Mouse (Mus musculus): ENCODE measurements around the gene Brms1. TPM values are rescaled to one million over a fixed set of nuclear protein-coding genes. Genes with fewer than 3 reads are reported as not detected.
"Not testable (repeated sequence)": the region's sequence is repeated elsewhere in the genome, so short reads cannot be mapped to it uniquely, and the experiment has no call there.

Gene Brms1
- 10 to 100 TPM; 18.3 to 19.6 TPM for total RNA-seq (2021)
- long read RNA-seq, experiment 1, transcript Brms1-201 (10 exons, 1,388 nt) = major isoform, 15 of 19 reads
- long read RNA-seq, experiment 1, partial matches to known transcripts = 0 of 19 reads
- long read RNA-seq, experiment 1, other reads (novel, unspliced or antisense) = 4 of 19 reads
- long read RNA-seq, experiment 2, transcript Brms1-201 (10 exons, 1,388 nt) = major isoform, 20 of 20 reads
- long read RNA-seq, experiment 2, partial matches to known transcripts = 0 of 20 reads
- long read RNA-seq, experiment 2, other reads (novel, unspliced or antisense) = 0 of 20 reads

DNA sequence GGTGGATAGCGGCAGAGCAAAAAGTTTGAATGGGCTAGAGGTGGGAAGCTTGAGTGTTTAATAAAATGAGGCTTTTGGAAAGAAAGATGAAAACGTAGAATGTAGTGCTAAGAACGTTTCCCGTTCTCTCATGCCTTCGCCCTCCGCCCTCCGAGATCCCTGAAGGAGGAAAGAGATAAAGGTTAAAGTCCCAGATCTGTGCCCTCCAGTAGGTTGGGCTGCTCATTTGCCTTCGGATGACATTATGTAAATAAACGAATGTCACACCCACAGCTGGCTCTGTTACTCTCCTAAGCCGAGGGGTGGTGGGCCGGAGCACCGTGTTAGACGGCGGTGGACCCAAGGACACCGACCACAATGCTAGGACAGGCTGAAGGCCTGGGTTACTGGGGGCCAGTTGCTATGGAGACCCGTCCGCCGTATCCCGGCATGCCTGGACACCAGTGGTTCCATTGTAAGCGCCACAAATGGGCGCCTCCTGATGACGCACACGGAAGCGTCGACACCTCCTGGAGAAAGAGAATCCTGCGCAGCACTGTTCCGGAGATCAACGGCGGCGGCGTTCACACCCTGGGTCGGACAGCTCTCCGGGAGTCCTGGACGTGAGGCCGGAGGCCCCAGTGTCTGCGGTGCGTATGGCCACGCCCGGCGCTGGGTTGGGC is at the start of gene Brms1:
TSS of gene Brms1 (plus strand) at position 493 of the 662 bp plus-strand sequence.
- peak; percentile 77 to 90 for DNase-seq (ENCODE audit: low spot score in 2 of 2)

DNA sequence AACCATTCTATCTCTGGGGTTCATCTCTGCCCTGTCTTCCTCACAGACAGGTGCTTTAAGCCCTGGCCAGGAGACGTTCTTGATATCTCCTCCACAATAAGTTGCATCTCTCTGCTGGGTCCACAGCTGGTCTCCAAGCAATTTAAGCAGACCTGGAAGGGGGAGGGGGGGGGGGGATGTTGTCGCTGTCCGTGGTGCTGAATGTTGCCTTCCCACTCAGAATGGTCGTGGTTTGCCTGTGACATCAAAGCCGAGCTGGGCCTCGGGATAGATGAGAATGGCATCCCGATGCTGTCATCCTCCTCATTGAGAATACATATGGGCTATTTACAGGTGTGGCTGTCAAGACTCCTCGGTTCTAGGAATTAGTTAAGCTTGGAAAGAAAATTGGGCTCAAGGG is 48.8 kb upstream of the Brms1 start:
- DNase-seq (ENCODE audit: low spot score in 2 of 2) = no peak

DNA sequence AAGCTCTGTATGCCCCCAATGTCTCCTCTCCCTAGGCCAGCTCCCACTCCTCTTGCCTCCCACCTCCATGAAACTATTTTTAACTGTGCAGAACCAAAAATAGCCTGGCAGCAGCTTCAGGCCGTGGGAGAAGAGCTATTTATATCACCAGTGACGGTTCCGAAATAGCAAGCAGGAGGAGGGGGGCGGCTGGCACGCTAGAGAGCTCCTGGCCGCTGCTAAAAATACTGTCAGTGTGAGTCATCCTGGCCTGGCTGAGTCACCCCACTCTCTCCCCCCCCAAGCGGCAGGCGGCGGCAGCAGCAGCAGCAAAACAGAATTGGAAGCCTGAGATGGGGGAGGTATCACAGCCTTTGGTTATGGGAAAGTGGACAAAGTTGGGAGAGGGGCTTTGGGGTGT is 48.2 kb upstream of the Brms1 start:
- DNase-seq (ENCODE audit: low spot score in 2 of 2) = peak in 1 of 2 experiments; percentile 60

- DNase-seq (ENCODE audit: low spot score in 2 of 2) = no peak
Observed at GRCm38 (mm10) chr19:4994043-4994442, 47.1 kb upstream of the Brms1 start.

DNA sequence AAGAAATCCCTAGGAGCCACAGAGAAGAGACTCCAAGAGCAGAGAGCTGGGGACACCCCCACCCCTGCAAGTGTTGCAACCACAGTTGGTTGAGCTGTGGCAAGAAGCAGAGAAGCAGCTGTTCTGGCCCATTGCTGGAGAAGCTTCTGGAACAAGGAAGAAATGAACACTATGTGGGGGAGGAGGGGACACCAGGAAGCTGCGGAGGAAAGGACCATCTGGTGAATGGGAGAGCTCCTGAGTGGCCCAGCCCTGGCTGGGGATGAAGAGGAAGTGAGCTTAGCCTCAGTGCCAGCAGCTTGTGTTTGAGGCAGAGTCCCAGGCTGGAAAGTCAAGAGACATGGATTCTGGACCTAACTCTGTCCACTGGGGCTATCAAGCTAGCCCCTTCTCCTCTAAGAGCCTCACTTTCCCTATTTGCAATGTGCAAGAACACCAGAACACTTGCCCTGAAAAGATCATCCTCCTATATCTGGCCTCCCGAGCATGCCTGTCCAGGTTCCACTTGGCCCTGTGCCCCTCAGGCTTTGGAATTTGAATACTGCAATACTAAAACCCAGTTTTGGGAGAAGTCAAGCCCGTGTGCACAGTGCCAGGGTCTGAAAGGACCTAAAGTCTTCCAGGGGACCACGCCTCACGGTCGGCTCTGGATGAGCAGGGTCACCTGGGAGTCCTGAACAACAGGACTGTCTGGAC is 41.6 kb upstream of the Brms1 start:
- peak in 1 of 2 experiments; percentile 13 for DNase-seq (ENCODE audit: low spot score in 2 of 2)

- DNase-seq (ENCODE audit: low spot score in 2 of 2) = peak in 1 of 2 experiments; percentile 72
Observed at GRCm38 (mm10) chr19:5001666-5002406, 39.3 kb upstream of the Brms1 start.

- not testable (repeated sequence) for DNase-seq (ENCODE audit: low spot score in 2 of 2)
Observed at GRCm38 (mm10) chr19:5003644-5004043, 37.5 kb upstream of the Brms1 start.

- no peak for DNase-seq (ENCODE audit: low spot score in 2 of 2)
Observed at GRCm38 (mm10) chr19:5004925-5005324, 36.2 kb upstream of the Brms1 start.

- DNase-seq (ENCODE audit: low spot score in 2 of 2) = no peak
Observed at GRCm38 (mm10) chr19:5013138-5013537, 28.0 kb upstream of the Brms1 start.

GRCm38 (mm10) chr19:5014961-5015398 is 26.2 kb upstream of the Brms1 start:
- DNase-seq (ENCODE audit: low spot score in 2 of 2) = no peak

- no peak for DNase-seq (ENCODE audit: low spot score in 2 of 2)
Observed at GRCm38 (mm10) chr19:5016221-5016742, 24.9 kb upstream of the Brms1 start.

GRCm38 (mm10) chr19:5016782-5017181 is 24.4 kb upstream of the Brms1 start:
- peak in 1 of 2 experiments; percentile 73 for DNase-seq (ENCODE audit: low spot score in 2 of 2)

DNA sequence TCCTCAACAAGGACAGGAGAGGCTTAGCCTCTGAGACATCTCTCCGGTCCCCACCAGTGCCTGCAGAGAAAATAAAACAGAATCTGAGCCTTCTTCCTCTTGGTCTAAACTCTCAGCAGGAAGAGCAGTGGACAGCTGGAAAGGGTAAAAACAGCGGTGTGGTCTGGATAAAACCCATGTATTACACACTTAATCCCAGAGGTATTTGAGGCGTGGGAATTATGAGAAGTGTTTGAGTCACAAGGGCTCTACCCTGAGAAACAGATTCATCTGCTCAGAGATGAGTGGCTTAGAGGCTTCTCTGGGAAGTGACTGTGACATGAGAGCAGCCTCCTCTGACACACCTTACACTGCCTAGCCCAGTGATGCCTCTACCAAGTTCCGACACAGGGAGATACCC is 23.5 kb upstream of the Brms1 start:
- DNase-seq (ENCODE audit: low spot score in 2 of 2) = no peak

DNA sequence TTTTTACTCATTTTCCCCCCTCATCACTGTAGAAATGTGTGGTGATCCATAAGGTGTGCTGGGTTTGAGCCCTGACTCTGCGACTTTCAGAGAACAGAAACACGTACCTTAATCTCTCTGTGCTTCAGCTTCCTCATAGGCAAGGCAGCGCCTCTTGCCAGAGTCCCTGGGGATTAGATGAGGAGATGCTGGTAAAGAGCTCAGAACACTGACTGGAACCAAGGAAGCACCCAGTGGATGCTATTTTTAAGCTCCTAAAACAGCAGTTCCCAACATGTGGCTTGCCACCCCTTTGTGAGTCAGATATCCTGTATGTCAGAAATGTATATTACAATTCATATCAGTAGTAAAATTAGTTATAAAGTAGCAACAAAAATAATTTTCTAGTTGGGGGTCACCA is 23.0 kb upstream of the Brms1 start:
- no peak for DNase-seq (ENCODE audit: low spot score in 2 of 2)

- DNase-seq (ENCODE audit: low spot score in 2 of 2) = no peak
Observed at GRCm38 (mm10) chr19:5021416-5021815, 19.7 kb upstream of the Brms1 start.

DNA sequence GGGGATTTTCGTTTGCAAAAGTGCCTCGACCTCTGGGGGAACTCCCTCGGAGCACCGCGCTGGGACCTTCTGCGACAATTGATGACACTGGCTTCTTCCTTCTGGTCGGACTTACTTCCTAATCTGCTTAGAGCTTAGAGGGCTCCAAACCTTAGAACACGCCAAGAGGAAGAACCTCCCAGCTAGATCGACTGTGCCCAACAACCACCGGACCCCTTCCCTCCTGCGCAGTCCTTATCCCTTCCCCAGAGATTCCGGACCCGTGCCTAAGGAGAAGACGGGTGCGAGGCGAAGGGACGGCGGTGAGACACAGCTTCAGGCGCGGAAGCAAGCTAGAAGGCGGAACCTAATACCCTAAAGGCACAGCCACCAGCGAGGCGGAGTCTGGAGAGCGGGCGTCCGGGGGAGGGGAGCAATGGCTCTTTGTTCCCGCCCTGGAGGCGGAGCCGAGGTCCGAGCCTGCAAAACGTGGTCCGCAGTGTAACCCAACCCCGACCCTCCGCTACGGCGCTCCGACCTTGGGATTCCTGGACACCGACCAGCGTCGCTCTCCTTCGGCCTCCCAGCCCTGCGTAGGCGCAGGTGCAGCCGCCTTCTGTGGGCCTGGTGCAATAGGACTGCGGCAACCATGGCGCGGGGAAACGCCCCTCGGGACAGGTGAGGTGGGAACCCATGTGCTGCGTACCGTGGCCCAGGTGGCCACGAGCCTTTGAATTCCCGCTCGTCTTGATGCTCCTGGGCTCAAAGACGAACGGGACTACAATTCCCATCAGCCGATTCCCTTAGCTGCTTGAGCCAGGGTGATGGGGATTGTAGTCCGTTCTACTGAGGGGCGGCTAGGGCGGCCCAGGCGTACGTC is 17.3 kb upstream of the Brms1 start, which contains the start of gene Slc29a2:
TSS of gene Slc29a2 (plus strand) at position 240 of the 859 bp plus-strand sequence.
- peak; percentile 78 to 93 for DNase-seq (ENCODE audit: low spot score in 2 of 2)

DNA sequence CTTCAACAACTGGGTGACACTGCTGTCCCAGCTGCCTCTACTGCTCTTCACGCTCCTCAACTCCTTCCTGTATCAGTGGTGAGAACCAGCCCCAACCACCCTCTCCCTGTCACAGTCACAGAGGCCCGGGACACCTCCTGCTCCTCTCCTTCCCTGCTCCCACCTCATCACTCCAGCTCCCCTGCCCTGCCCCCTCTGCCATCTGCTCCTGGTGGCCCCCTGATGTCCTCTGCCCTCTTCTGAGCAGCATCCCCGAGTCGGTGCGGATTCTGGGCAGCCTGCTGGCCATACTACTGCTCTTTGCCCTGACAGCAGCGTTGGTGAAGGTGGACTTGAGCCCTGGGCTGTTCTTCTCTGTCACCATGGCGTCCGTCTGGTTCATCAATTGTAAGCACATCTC is 15.0 kb upstream of the Brms1 start:
- no peak for DNase-seq (ENCODE audit: low spot score in 2 of 2)

DNA sequence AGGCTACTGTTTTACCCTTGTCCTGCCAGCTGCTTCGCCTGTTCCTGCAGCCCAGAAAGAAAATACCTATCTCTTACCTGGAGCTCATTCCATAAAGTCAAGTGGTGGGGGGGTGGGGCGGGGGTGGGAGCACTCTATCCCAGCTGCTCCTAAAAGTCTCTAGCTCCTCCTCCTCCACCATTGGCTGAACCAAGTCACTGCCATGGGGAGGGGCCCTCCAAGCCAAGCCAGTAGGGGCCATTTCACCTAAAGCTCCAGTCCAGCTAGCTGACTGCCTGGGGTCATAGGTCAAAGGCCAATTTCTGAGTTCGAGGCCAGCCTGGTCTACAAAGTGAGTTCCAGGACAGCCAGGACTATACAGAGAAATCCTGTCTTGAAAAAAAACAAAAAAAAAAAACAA is 8.5 kb upstream of the Brms1 start:
- no peak for DNase-seq (ENCODE audit: low spot score in 2 of 2)

DNA sequence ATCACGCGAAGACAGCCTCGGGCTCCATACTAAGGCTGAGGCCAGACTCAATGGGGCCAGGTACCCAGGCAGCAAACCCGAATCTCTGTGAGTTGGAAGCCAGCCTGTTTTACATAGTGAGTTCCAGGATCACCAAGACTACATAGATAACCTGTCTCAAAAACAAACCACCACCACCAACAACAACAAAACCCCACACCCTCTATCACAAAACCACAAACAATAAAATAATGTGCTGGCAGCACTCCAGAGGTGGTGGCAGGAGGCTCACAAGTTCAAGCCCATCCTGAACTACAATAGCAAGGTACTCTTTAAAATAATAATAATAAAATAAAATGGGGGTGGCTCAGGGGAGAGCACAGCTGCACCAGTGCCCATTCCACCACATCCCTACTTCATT is 4.6 kb upstream of the Brms1 start:
- no peak for DNase-seq (ENCODE audit: low spot score in 2 of 2)
